Mouse (Mus musculus) liver, embryonic 14.5 days (tissue): ENCODE measurements around the gene Rad51b.

Experiments
- CTCF ChIP-seq: IDR thresholded peaks from 2 replicates; pipeline ENCODE4 v1.5.1; 2016; ENCODE audit warnings: antibody characterized with exemption, low read depth, control low read depth
- EP300 ChIP-seq: IDR thresholded peaks from 2 replicates; pipeline ENCODE4 v1.6.1; 2016; ENCODE audit warnings: antibody characterized with exemption, low read depth

DNA sequence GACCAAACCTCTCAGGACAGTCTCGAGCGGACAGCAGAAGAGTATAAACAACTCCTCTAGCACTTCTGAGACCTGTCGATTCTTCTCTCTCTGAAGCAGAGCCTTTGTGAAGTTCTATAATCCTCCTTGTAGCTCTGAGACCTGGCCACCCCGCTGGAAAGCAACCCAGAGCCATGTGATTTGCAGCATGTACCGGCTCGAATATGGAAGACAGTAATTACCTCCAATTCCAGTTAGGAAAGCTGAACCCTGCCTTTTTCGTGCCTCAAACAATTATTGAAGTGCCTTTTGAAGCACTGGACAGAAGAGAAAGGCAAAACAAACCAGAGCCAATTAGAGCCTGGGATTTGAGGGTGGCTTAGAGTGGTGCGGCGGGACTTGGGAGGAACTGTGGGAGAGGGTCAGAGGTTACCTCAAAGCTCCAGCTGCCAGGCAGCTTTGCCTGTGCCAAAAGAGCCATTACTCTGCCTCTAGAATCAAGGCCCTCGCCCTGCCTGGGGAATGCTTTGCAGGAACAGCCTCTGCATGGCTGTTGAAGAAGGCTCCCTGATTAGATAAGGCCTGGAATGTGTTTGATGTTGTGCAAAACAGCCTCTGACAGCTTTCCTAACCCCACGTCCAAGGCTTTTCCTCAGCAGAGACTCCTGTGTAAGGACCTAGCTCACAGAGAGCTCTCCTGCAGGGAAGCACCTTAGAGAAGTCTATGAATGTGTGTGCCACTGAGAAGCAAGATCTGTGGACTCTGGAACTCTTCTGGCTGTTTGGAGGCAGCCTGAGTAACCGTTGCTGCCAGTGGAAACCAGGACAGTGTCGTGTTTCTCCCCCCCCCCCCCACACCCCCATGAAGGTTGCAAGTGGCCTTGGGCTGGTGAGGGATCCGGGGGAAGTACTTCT, 562.5 kb downstream of the Rad51b start:
- TF ChIP-seq EP300, result no peak
- TF ChIP-seq CTCF, result no peak
